Mouse (Mus musculus) thymus, adult 2 months (tissue): ENCODE results near the gene Tnfsf10. TPM values are rescaled to one million over a fixed set of nuclear protein-coding genes. Genes with fewer than 3 reads are reported as not detected.
A peak's percentile ranks its signal among the peaks of the same experiment; 100 is the strongest.

Source experiments
- DNase-seq: peaks from one replicate; pipeline ENCODE4 v3.0.0; 2021
- H3K27ac ChIP-seq: fragments of 200-500 bp; 2 replicates; pipeline ENCODE4 v1.5.1; 2012; ENCODE audit warnings: low read length, control low read depth; ENCODE audit not compliant: control insufficient read depth, insufficient read depth
- H3K27me3 ChIP-seq: fragments of 200-500 bp; 2 replicates; pipeline ENCODE4 v1.6.1; 2012; ENCODE audit warnings: mild to moderate bottlenecking, low read length, moderate library complexity, mixed read lengths; ENCODE audit not compliant: control insufficient read depth, insufficient read depth
- H3K36me3 ChIP-seq: fragments of 200-500 bp; 2 replicates; pipeline ENCODE4 v1.6.1; 2012; ENCODE audit warnings: mild to moderate bottlenecking, low read length, moderate library complexity; ENCODE audit not compliant: control insufficient read depth, insufficient read depth
- H3K4me1 ChIP-seq: fragments of 200-500 bp; replicated peaks from 2 replicates; pipeline ENCODE4 v1.6.1; 2012; ENCODE audit warnings: low read length; ENCODE audit not compliant: control insufficient read depth, insufficient read depth
- H3K4me3 ChIP-seq: fragments of 200-500 bp; 2 replicates; pipeline ENCODE4 v1.5.1; 2012; ENCODE audit warnings: mild to moderate bottlenecking, low read length, control low read depth, moderate library complexity; ENCODE audit not compliant: control insufficient read depth, insufficient read depth
- CTCF ChIP-seq: fragments of 200-500 bp; IDR thresholded peaks from 2 replicates; pipeline ENCODE4 v1.5.1; 2012; ENCODE audit warnings: mild to moderate bottlenecking, control low read depth, low read length, moderate library complexity, borderline replicate concordance; ENCODE audit not compliant: control insufficient read depth, poor library complexity, insufficient read depth; ENCODE audit errors: extremely low read depth
- POLR2A ChIP-seq: fragments of 200-500 bp; IDR thresholded peaks from 2 replicates; pipeline ENCODE4 v1.6.1; 2012; ENCODE audit warnings: mild to moderate bottlenecking, low read length, control low read depth, moderate library complexity; ENCODE audit not compliant: control insufficient read depth, poor library complexity, insufficient read depth; ENCODE audit errors: extremely low read depth
- WGBS: fragments of 180-500 bp; shearing (Covaris S2); methylation state at CpG from one replicate; pipeline ENCODE4 v1.1.7; 2018; 5-methylcytosine and 5-hydroxymethylcytosine counted together
- polyA plus RNA-seq: library from polyadenylated mRNA; depleted of rRNA; stranded (reverse); fragments of >200 nt; gene quantifications from 2 replicates; pipeline ENCODE4 v1.2.3, GENCODE M21; 2012

Tnfsf10 gene
- polyA plus RNA-seq, 1 experiment = 6.3 TPM

DNA sequence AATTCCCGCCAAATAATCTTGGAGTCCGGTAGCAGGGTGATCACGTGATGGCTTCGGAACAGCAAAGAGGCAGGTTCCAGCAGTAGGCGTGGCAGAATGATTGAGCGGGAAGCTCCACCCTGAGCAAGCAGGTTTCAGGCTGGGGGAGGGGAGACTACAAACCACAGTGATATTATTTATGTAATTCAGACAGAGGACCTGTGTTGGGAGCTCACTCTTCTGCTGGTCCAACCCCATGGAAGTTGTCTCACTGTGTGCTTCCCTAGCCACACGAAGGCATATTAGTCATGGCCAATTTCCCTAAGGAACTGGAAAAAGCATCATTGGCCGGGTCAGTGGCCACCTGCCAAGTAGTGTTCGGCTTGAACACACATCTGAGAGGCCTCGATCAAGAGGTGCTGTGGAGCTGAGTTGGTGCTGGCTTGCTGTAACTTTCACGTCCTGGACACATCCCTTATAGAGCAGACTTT lies 36.5 kb upstream of the Tnfsf10 start:
- DNase-seq = peak; percentile 32
- Histone ChIP-seq H3K4me1 (peaks cover 17% of the 10 kb centered on the region), H3K4me3 (no peak overlapping the region), H3K36me3 (no peaks in the 10 kb centered on the region), H3K27ac (no peak overlapping the region), H3K27me3 (no peaks in the 10 kb centered on the region)
- WGBS = 13% methylated on average over 11 of the region's 11 CpGs
- no peak for TF ChIP-seq CTCF
- TF ChIP-seq POLR2A = no peak

DNA sequence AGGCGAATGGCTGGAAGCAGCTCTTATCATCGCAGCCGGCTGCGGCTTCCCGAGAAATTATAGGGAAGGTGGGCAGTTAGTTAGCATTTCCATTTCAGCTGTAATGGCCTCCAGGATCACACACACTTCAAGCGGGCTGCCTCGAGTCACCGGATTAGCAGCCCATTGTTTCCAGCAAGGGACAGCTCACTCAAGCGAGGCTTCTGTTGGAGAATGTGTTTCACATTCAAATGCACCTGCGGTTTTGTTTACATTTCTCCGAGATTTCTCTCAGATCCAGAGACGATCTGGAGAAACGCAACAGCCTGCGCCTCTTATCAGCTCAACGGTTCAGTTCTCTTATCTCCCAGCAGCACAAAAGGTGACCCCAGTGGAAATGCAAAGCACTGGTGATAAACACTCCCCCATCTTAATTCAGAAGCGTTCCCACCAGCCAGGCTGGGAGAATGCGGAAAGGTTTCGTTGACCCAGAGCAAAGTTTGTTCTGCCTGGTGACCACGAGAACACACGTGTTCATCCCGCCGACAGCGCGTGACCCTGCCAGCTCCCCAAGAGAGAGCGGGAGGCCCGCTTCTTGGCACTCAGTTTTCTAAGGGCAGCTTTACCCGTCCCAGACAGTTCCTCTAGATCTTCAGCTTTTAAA lies 33.6 kb upstream of the Tnfsf10 start:
- Histone ChIP-seq H3K36me3 (no peaks in the 10 kb centered on the region), H3K27me3 (no peaks in the 10 kb centered on the region), H3K4me3 (no peak overlapping the region), H3K27ac (no peak overlapping the region), H3K4me1 (peaks cover 17% of the 10 kb centered on the region)
- no peak for DNase-seq
- no peak for TF ChIP-seq CTCF
- no peak for TF ChIP-seq POLR2A
- whole genome bisulfite sequencing = 60% methylated on average over 27 of the region's 27 CpGs

DNA sequence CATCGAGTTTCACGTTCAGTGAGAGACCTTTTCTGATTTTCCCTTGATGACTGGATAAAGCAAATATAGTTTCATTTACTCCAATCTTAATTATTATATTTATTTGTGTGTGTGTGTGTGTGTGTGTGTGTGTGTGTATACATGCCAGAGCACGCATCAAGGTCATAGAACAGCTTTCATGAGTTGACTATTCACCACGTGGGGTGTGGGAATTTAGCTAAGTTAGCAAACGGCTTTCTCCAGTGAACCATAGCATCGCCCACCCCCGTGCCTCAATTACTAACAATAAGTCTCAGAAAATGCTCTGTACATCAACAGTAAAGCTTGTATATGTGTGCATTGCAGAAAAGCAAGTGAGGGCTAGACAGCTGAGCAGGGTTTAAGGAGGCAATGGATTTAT lies 33.0 kb upstream of the Tnfsf10 start:
- TF ChIP-seq CTCF = no peak
- no peak for TF ChIP-seq POLR2A
- DNase-seq = no peak
- Histone ChIP-seq H3K27ac (no peak overlapping the region), H3K4me1 (peaks cover 17% of the 10 kb centered on the region), H3K27me3 (no peaks in the 10 kb centered on the region), H3K36me3 (no peaks in the 10 kb centered on the region), H3K4me3 (no peak overlapping the region)
- 86% methylated on average over 7 of the region's 7 CpGs for WGBS

DNA sequence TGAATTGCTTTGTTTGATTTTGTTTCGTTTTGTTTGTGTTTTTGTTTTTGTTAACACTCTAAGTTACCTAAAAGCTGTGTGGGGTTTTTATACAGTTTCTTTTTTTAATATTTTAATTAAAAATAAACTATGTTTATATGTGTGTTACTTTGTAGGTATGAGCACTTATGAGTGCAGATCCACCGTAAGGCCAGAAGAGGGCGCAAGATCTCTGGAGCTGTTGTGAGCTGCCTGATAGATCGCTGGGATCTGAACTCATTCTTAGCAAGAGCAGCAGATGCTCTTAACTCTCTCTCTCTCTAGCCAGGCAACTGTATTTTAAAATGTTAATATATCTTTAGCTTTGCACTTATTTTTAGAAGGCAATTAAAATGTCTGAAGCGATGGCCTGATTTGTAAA lies 32.6 kb upstream of the Tnfsf10 start:
- no peak for DNase-seq
- Histone ChIP-seq H3K4me1 (peaks cover 17% of the 10 kb centered on the region), H3K36me3 (no peaks in the 10 kb centered on the region), H3K27me3 (no peaks in the 10 kb centered on the region), H3K27ac (no peak overlapping the region), H3K4me3 (no peak overlapping the region)
- no peak for TF ChIP-seq CTCF
- TF ChIP-seq POLR2A = no peak
- 97% methylated on average over 5 of the region's 5 CpGs for WGBS

DNA sequence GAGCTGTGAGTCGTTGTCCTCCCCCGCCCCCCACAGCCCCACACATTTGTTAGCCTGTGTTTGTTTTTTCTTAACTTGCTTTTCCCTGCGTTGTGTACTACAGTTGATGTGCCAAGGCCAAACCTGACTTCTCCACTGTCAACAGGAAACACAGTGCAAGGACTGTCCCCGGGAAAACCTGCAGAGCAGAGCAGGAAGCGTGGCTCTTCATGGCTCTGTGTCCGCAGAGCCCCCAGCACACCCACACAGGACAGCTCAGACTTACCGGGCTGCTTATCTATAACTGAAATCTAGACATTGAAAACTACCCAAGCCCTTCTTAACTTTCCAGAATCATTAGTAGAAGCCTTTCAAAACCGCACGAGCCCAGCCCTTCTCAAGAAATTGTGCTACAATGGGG lies 31.8 kb upstream of the Tnfsf10 start:
- peaks cover 17% of the 10 kb centered on the region for H3K4me1 ChIP-seq
- no peaks in the 10 kb centered on the region for H3K27me3 ChIP-seq
- 25% methylated on average over 9 of the region's 9 CpGs for WGBS
- no peak for DNase-seq
- H3K36me3 ChIP-seq = no peaks in the 10 kb centered on the region
- H3K4me3 ChIP-seq = no peak overlapping the region
- H3K27ac ChIP-seq = no peak overlapping the region
- no peak for TF ChIP-seq CTCF
- TF ChIP-seq POLR2A = no peak

DNA sequence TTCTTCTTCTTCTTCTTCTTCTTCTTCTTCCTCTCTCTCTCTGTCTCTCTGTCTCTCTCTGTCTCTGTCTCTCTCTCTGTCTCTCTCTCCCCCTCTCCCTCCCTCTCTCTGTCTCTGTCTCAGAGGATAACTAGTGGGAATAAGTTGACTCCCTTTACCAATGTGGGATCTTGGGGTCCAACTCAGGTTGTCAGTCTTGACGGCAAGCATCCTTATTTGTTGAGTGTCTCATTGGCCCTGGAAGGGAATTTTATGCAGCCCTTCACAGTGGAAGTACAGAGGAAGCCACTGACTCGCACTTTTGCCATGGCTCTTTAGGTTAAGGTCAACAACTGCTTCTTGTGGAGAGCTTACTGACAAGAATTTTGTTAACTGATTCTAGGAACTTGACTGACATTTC lies 28.5 kb upstream of the Tnfsf10 start:
- WGBS = 68% methylated on average over 2 of the region's 2 CpGs
- no peak for TF ChIP-seq POLR2A
- TF ChIP-seq CTCF = no peak
- H3K4me1 ChIP-seq = peaks cover 6% of the 10 kb centered on the region
- no peaks in the 10 kb centered on the region for H3K36me3 ChIP-seq
- no peak overlapping the region for H3K27ac ChIP-seq
- no peaks in the 10 kb centered on the region for H3K27me3 ChIP-seq
- DNase-seq = no peak
- H3K4me3 ChIP-seq = no peak overlapping the region

DNA sequence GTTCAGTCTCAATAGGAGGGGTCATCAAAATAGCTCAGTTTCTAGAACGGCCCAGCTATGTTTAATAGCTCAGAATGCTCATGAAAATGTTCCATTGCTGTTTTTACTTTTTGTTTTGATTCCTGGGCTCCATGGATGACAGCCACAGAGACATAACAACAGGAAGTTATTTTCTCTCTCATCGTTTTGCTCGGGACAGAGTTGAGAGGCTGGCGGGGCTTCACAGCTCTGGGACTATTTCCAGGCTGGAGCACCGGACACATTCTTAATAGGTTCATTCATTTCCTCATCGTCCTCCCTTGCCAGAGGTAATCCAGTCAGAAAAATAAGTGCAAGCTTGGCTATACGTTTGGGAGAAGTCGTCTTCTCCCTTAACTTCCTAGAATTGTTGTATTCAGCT lies 27.9 kb upstream of the Tnfsf10 start:
- H3K27ac ChIP-seq = no peak overlapping the region
- no peaks in the 10 kb centered on the region for H3K27me3 ChIP-seq
- H3K4me3 ChIP-seq = no peak overlapping the region
- H3K36me3 ChIP-seq = no peaks in the 10 kb centered on the region
- no peak for DNase-seq
- TF ChIP-seq CTCF (no peak), POLR2A (no peak)
- H3K4me1 ChIP-seq = peaks cover 3% of the 10 kb centered on the region
- WGBS = 57% methylated on average over 8 of the region's 8 CpGs
